Mouse (Mus musculus): Measurements from ENCODE around the gene Cntnap2.

DNA sequence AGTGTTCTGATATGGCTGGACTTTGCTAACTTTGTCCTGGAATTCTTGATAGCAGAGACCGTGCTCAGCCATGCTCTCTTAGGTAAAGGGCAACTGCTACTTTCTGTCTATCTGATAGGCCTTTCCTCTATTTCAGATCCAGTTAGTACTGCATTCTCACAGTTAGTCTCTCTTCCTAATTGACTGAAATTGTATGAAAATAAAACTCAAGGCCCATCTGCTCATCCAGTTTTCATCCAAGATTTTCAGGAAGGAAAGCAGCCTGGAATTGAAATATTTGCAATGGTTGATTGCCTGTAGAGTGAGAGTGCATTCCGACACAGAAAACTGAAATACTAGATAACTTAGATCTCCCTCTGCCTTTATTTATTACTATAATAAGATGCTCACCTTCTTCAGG lies 589.3 kb downstream of the Cntnap2 start:
- TF ChIP-seq POLR2A (IDR thresholded peaks at IDR 0.05; ENCODE audit: insufficient read length, low read depth) (no peak), E2F4 (IDR thresholded peaks at IDR 0.05; ENCODE audit: insufficient read depth) (no peak), MAX (IDR thresholded peaks at IDR 0.05; ENCODE audit: low read depth) (no peak), SRF (IDR thresholded peaks at IDR 0.05; ENCODE audit: control insufficient read depth, insufficient read length, low read depth) (no peak), POLR2AphosphoS2 (IDR thresholded peaks at IDR 0.05; ENCODE audit: insufficient read length, low read depth) (no peak), USF1 (IDR thresholded peaks at IDR 0.05; ENCODE audit: low read depth) (no peak), TCF3 (IDR thresholded peaks at IDR 0.05; ENCODE audit: insufficient read length, low read depth) (no peak), MYOG (IDR thresholded peaks at IDR 0.05; ENCODE audit: control insufficient read depth in 1 of 3, insufficient read depth in 1 of 3, insufficient read length in 2 of 3, low read depth in 2 of 3) (no peak), MYOD1 (IDR thresholded peaks at IDR 0.05; ENCODE audit: control insufficient read depth in 1 of 3, insufficient read length in 2 of 3, low read depth in 2 of 3) (no peak), TCF12 (IDR thresholded peaks at IDR 0.05; ENCODE audit: insufficient read depth, poor library complexity, severe bottlenecking) (no peak), REST (IDR thresholded peaks at IDR 0.05; ENCODE audit: insufficient read depth, insufficient read length) (no peak), CEBPB (IDR thresholded peaks at IDR 0.05; ENCODE audit: insufficient read depth, poor library complexity, severe bottlenecking) (no peak)
